In genomic region chr12:21315923-21316868, GRCm38 (mm10) we compare ENCODE assay signal across 7 mouse cellular contexts. TPM values are rescaled to one million over a fixed set of nuclear protein-coding genes. Genes with fewer than 3 reads are reported as not detected.
A peak's percentile ranks its signal among the peaks of the same experiment; 100 is the strongest.
DNase-seq lines count a peak whose midpoint lies in the region; ATAC-seq lines count a peak whose summit lies in the region.

Gene Iah1 (plus strand): TSS chr12:21316389.

- ATAC-seq in intestine, embryonic 16.5 days: peak; percentile 98
- ATAC-seq in midbrain, embryonic 11.5 days (ENCODE audit: low FRiP score): peak; percentile 95

- H3K27me3 ChIP-seq in intestine, embryonic 16.5 days (replicated peaks; ENCODE audit: control insufficient read depth, insufficient read depth, low read length): no peaks in the 10 kb centered on the region
- H3K27me3 ChIP-seq in midbrain, embryonic 11.5 days (ENCODE audit: control insufficient read depth, insufficient read depth, low read length): no peaks in the 10 kb centered on the region

- H3K9me3 ChIP-seq in intestine, embryonic 16.5 days (ENCODE audit: control insufficient read depth, low read length): no peaks in the 10 kb centered on the region
- no peaks in the 10 kb centered on the region for H3K9me3 ChIP-seq in midbrain, embryonic 11.5 days (ENCODE audit: control insufficient read depth, low read length)

- intact Hi-C loops in left cerebral cortex, postnatal 36 days (cut with DNase I): loop anchor here (2.0 to 10.0 kb wide), 2 partner anchors 29 to 391 kb away; partner anchors contain the start of gene Itgb1bp1

- peaks cover 14% of the 10 kb centered on the region for H3K36me3 ChIP-seq in intestine, embryonic 16.5 days (ENCODE audit: control insufficient read depth, insufficient read depth, low read length)
- peaks cover 2% of the 10 kb centered on the region; the same call in 1 of the 2 replicates for H3K36me3 ChIP-seq in midbrain, embryonic 11.5 days (ENCODE audit: control insufficient read depth, insufficient read depth, low read length)

- H3K4me2 ChIP-seq in intestine, embryonic 16.5 days (ENCODE audit: low read depth, low read length): peak within 1 kb of the TSS; percentile 72
- peak within 1 kb of the TSS; percentile 63 for H3K4me2 ChIP-seq in midbrain, embryonic 11.5 days

- peak within 1 kb of the TSS; percentile 81 for H3K4me3 ChIP-seq in intestine, embryonic 16.5 days (ENCODE audit: low read length)
- peak within 1 kb of the TSS; percentile 67 for H3K4me3 ChIP-seq in midbrain, embryonic 11.5 days (ENCODE audit: low read depth, low read length)

- peak within 1 kb of the TSS; percentile 93 for H3K27ac ChIP-seq in intestine, embryonic 16.5 days (ENCODE audit: low read length)
- no peak within 1 kb of the TSS; the same call in 1 of the 2 replicates for H3K27ac ChIP-seq in midbrain, embryonic 11.5 days (ENCODE audit: low read depth, low read length)

- peak within 1 kb of the TSS; percentile 84 for H3K9ac ChIP-seq in intestine, embryonic 16.5 days (ENCODE audit: low read depth, low read length)
- H3K9ac ChIP-seq in midbrain, embryonic 11.5 days (ENCODE audit: low read length): peak within 1 kb of the TSS; percentile 83

- 3% methylated on average over 56 of the region's 59 CpGs for WGBS in intestine, embryonic 16.5 days
- WGBS in midbrain, embryonic 11.5 days: 2% methylated on average over 59 of the region's 59 CpGs

- DNase-seq in adrenal gland, adult 8-10 months: peak; percentile 74
- peak; percentile 90 for DNase-seq in embryo, embryonic 9.5 days (ENCODE audit: extremely low spot score)
- peak; percentile 70 to 80 for DNase-seq in gastrocnemius, postnatal 4 days (ENCODE audit: low spot score in 2 of 2)
- peak; percentile 76 to 79 for DNase-seq in left cerebral cortex, postnatal 36 days (ENCODE audit: low spot score in 2 of 2)
- peak; percentile 99 for DNase-seq in midbrain, embryonic 11.5 days (ENCODE audit: low spot score, missing footprints)
- DNase-seq in skeletal muscle tissue, adult 2 months (ENCODE audit: low read depth, low spot score): peak; percentile 56

- H3K4me1 ChIP-seq in intestine, embryonic 16.5 days (ENCODE audit: control insufficient read depth, insufficient read depth, low read length): peaks cover 12% of the 10 kb centered on the region
- no peaks in the 10 kb centered on the region for H3K4me1 ChIP-seq in midbrain, embryonic 11.5 days (ENCODE audit: control insufficient read depth, insufficient read depth, low read length)

RNA-seq across cellular contexts. Expression of gene Iah1, which starts in this region (rescaled TPM):
- total RNA-seq in adrenal gland, adult 8-10 months (2022): 10 to 100 TPM; 53.0 to 61.9 (median 56.4) TPM
- 10 to 100 TPM; 14.6 to 17.2 TPM for total RNA-seq in gastrocnemius, postnatal 4 days (2021)
- 82.5 and 92.3 TPM in 2 replicates for polyA plus RNA-seq in intestine, embryonic 16.5 days (2015; fragmentation: Nextera tagmentation; extraction: Ambion mirVana)
- total RNA-seq in left cerebral cortex, postnatal 36 days (2021): 10 to 100 TPM; 12.7 to 14.5 TPM
- 49.5 and 50.8 TPM in 2 replicates for polyA plus RNA-seq in midbrain, embryonic 11.5 days (2014; fragmentation: Nextera tagmentation; extraction: Ambion mirVana)
